Mouse (Mus musculus) MEL (cell line): Measurements from ENCODE around the gene Itpkc.
A peak's percentile ranks its signal among the peaks of the same experiment; 100 is the strongest.

Experiments used
- CTCF ChIP-seq, 3 experiments: IDR thresholded peaks in 2 of 3; conservative IDR thresholded peaks in 1 of 3; 2 replicates each; pipeline ENCODE4 v1.5.1; 2011 to 2012; ENCODE audit warnings: low read length in 3 of 3, low read depth in 2 of 3, mild to moderate bottlenecking in 2 of 3, improper control_type of control experiment in 1 of 3, inconsistent platforms in 1 of 3, mixed read lengths in 1 of 3, moderate library complexity in 1 of 3; ENCODE audit not compliant: control insufficient read depth in 1 of 3, insufficient read depth in 1 of 3, poor library complexity in 1 of 3, severe bottlenecking in 1 of 3
- E2F4 ChIP-seq: IDR thresholded peaks from 2 replicates; pipeline ENCODE4 v1.6.1; 2011; ENCODE audit warnings: low read depth, low read length, improper control_type of control experiment, borderline replicate concordance
- MAX ChIP-seq: IDR thresholded peaks from 2 replicates; pipeline ENCODE4 v1.6.1; 2011; ENCODE audit warnings: low read length, improper control_type of control experiment
- POLR2A ChIP-seq, 2 experiments: IDR thresholded peaks; 2 replicates each; pipeline ENCODE4 v1.6.1; 2011 to 2012; ENCODE audit warnings: low read length in 2 of 2, mild to moderate bottlenecking in 2 of 2, control low read depth in 1 of 2, improper control_type of control experiment in 1 of 2, low read depth in 1 of 2, moderate library complexity in 1 of 2; ENCODE audit not compliant: control insufficient read depth in 1 of 2, insufficient read depth in 1 of 2, poor library complexity in 1 of 2
- POLR2AphosphoS5 ChIP-seq: IDR thresholded peaks from 2 replicates; pipeline ENCODE4 v1.6.1; 2012; ENCODE audit warnings: low read depth, borderline replicate concordance, mild to moderate bottlenecking, inconsistent platforms, low read length, moderate library complexity, mixed read lengths
- ZKSCAN1 ChIP-seq: IDR thresholded peaks from 2 replicates; pipeline ENCODE4 v1.6.1; 2012; ENCODE audit warnings: low read depth, mild to moderate bottlenecking, inconsistent platforms, low read length, improper control_type of control experiment, moderate library complexity

DNA sequence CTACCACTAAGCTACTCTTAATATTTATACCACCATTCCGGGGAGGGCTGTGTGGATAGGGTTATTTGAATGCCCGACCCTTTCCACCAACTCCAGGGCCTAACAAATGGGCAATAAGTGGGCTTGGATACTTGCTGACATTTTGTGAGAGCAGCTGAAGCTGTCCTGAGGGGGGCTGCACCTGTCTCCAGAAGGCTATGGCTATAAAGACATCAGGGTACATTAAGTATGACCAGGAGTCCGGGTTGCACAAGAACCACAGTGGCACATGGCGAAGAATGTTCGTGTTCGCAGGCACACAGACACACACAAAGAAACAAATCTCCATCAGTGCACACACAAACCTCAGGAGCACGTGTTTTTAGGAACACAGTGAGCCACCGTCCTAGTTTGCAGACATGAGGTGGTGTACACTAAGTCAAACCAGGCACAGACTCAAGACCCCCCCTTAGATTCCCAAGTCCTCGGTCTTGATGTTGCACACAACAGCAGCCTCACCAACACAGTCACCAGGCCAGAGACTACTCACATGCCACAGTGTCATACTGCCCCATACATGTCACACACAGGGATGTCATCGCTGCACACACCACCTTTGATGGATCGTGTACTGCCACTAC is 60.9 kb downstream of the Itpkc start:
- TF ChIP-seq POLR2AphosphoS5 (no peak), CTCF (IDR thresholded peaks at IDR 0.05 in 2 of 3, conservative IDR thresholded peaks at IDR 0.05 in 1 of 3; ENCODE audit: control insufficient read depth in 1 of 3, insufficient read depth in 1 of 3, low read depth in 2 of 3, low read length in 3 of 3, poor library complexity in 1 of 3, severe bottlenecking in 1 of 3) (no peak), MAX (peak; percentile 87), POLR2A (IDR thresholded peaks at IDR 0.05; ENCODE audit: control insufficient read depth in 1 of 2, insufficient read depth in 1 of 2, low read depth in 1 of 2, low read length in 2 of 2, poor library complexity in 1 of 2) (no peak), ZKSCAN1 (no peak), E2F4 (no peak)
